Mouse (Mus musculus): ENCODE measurements around the gene Larp4b.

DNA sequence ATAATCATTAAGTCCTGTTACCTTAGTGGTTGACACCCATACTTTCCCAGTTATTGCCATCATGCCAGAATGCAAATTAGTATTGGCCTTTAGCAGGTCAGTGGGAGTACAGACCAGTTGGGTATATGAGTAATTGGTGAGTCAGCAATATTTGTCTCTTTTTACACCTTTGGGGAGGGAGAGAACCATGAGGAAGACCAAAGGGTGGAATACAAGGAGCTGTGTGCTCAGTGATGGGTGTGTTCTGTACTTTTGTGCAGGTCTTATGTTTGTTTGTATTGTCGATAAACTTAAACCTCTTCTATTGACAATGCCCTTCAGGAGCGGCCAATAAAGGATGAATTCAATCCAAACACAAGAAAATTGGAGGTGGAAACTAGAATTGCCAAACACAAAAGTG, 6.8 kb downstream of the Larp4b start:
- TF ChIP-seq POLR2A (IDR thresholded peaks at IDR 0.05; ENCODE audit: control insufficient read depth, extremely low read depth, insufficient read depth, low read length, poor library complexity) (no peak), CTCF (IDR thresholded peaks at IDR 0.05; ENCODE audit: borderline replicate concordance, control insufficient read depth, extremely low read depth, insufficient read depth, low read length, poor library complexity) (no peak)

All from thymus, adult 2 months (tissue).